Mouse (Mus musculus): ENCODE measurements at regions not wholly inside any gene's neighbourhood (a gene's known extent, or its start where the extent isn't known, plus 50 kb on each side); places are given as distances from the start of the nearest gene placed in this dataset.

- no peak for TF ChIP-seq CTCF (IDR thresholded peaks at IDR 0.05)
- no peak for TF ChIP-seq POLR2A (IDR thresholded peaks at IDR 0.05; ENCODE audit: insufficient read depth, low read depth, low read length)
- TF ChIP-seq EP300 (IDR thresholded peaks at IDR 0.05; ENCODE audit: insufficient read depth, low read depth, low read length): 0 out of 2 replicates have a peak, but pooled peaks have one; percentile 26
Observed at GRCm38 (mm10) chr3:99823256-99823655, 62.0 kb upstream of the Spag17 start.
